Mouse (Mus musculus): ENCODE data around the gene Crim1. TPM values are rescaled to one million over a fixed set of nuclear protein-coding genes. Genes with fewer than 3 reads are reported as not detected.
"Not testable (repeated sequence)": the region's sequence is repeated elsewhere in the genome, so short reads cannot be mapped to it uniquely, and the experiment has no call there.

The Crim1 gene
- polyA plus RNA-seq, 1 experiment from 2014 or later = 5.4 TPM

- ATAC-seq = peak; percentile 64
- H3K9ac ChIP-seq (replicated peaks) = no peak overlapping the region
- H3K27me3 ChIP-seq = no peaks in the 10 kb centered on the region
- 81% methylated on average over 13 of the region's 13 CpGs for whole genome bisulfite sequencing
- H3K36me3 ChIP-seq = peaks cover 5% of the 10 kb centered on the region; the same call in 1 of the 2 replicates
- H3K9me3 ChIP-seq = no peaks in the 10 kb centered on the region
- H3K4me3 ChIP-seq (replicated peaks) = no peak overlapping the region
- H3K4me1 ChIP-seq (replicated peaks) = peaks cover 12% of the 10 kb centered on the region
- no peak overlapping the region for H3K27ac ChIP-seq
- H3K4me2 ChIP-seq (replicated peaks) = no peak overlapping the region
Measured at GRCm38 (mm10) chr17:78237954-78238353, 37.9 kb downstream of the Crim1 start.

GRCm38 (mm10) chr17:78240161-78240560, 40.1 kb downstream of the Crim1 start:
- 95% methylated on average over 4 of the region's 4 CpGs for WGBS
- Histone ChIP-seq H3K36me3 (peaks cover 5% of the 10 kb centered on the region; the same call in 1 of the 2 replicates), H3K9ac (replicated peaks) (no peak overlapping the region), H3K4me1 (replicated peaks) (peaks cover 10% of the 10 kb centered on the region; the same call in 1 of the 2 replicates), H3K4me2 (replicated peaks) (no peak overlapping the region), H3K27ac (no peak overlapping the region), H3K9me3 (no peaks in the 10 kb centered on the region), H3K27me3 (no peaks in the 10 kb centered on the region), H3K4me3 (replicated peaks) (no peak overlapping the region)
- no peak for ATAC-seq

- Histone ChIP-seq H3K4me2 (replicated peaks) (no peak overlapping the region), H3K27me3 (no peaks in the 10 kb centered on the region), H3K4me1 (replicated peaks) (peaks cover 14% of the 10 kb centered on the region), H3K9me3 (no peaks in the 10 kb centered on the region), H3K27ac (no peak overlapping the region), H3K36me3 (peaks cover 5% of the 10 kb centered on the region; the same call in 1 of the 2 replicates), H3K4me3 (replicated peaks) (no peak overlapping the region), H3K9ac (replicated peaks) (no peak overlapping the region)
- no peak for ATAC-seq
- 93% methylated on average over 7 of the region's 7 CpGs for WGBS
Measured at GRCm38 (mm10) chr17:78241238-78241637, 41.2 kb downstream of the Crim1 start.

GRCm38 (mm10) chr17:78244752-78245151, 44.7 kb downstream of the Crim1 start:
- no peaks in the 10 kb centered on the region for H3K9me3 ChIP-seq
- 86% methylated on average over 6 of the region's 6 CpGs for WGBS
- no peak for ATAC-seq
- H3K4me1 ChIP-seq (replicated peaks) = peaks cover 22% of the 10 kb centered on the region
- no peak overlapping the region for H3K4me2 ChIP-seq (replicated peaks)
- H3K27ac ChIP-seq = no peak overlapping the region
- H3K4me3 ChIP-seq (replicated peaks) = no peak overlapping the region
- no peak overlapping the region for H3K9ac ChIP-seq (replicated peaks)
- H3K36me3 ChIP-seq = 0 out of 2 replicates have a peak, but pooled peaks cover 1% of the 10 kb centered on the region
- no peaks in the 10 kb centered on the region for H3K27me3 ChIP-seq

- no peaks in the 10 kb centered on the region for H3K36me3 ChIP-seq
- no peak overlapping the region for H3K4me2 ChIP-seq (replicated peaks)
- no peaks in the 10 kb centered on the region for H3K27me3 ChIP-seq
- H3K9me3 ChIP-seq = no peaks in the 10 kb centered on the region
- H3K4me1 ChIP-seq (replicated peaks) = peaks cover 22% of the 10 kb centered on the region
- peak; percentile 28; the same call in 1 of the 2 replicates for ATAC-seq
- H3K9ac ChIP-seq (replicated peaks) = no peak overlapping the region
- no peak overlapping the region for H3K27ac ChIP-seq
- no peak overlapping the region for H3K4me3 ChIP-seq (replicated peaks)
- whole genome bisulfite sequencing = 67% methylated on average over 4 of the region's 4 CpGs
Measured at GRCm38 (mm10) chr17:78245444-78245843, 45.4 kb downstream of the Crim1 start.

GRCm38 (mm10) chr17:78246634-78247383, 46.8 kb downstream of the Crim1 start:
- Histone ChIP-seq H3K4me1 (replicated peaks) (peaks cover 22% of the 10 kb centered on the region), H3K9me3 (no peaks in the 10 kb centered on the region), H3K4me2 (replicated peaks) (no peak overlapping the region; the same call in 1 of the 2 replicates), H3K9ac (replicated peaks) (no peak overlapping the region), H3K27ac (no peak overlapping the region), H3K36me3 (no peaks in the 10 kb centered on the region), H3K27me3 (no peaks in the 10 kb centered on the region), H3K4me3 (replicated peaks) (no peak overlapping the region)
- ATAC-seq = peak; percentile 32; the same call in 1 of the 2 replicates
- WGBS = 26% methylated on average over 11 of the region's 11 CpGs

- Histone ChIP-seq H3K4me3 (replicated peaks) (no peak overlapping the region), H3K4me2 (replicated peaks) (no peak overlapping the region), H3K9ac (replicated peaks) (no peak overlapping the region), H3K4me1 (replicated peaks) (peaks cover 21% of the 10 kb centered on the region), H3K9me3 (no peaks in the 10 kb centered on the region), H3K36me3 (no peaks in the 10 kb centered on the region), H3K27me3 (no peaks in the 10 kb centered on the region), H3K27ac (no peak overlapping the region)
- no peak for ATAC-seq
- WGBS = 90% methylated on average over 5 of the region's 5 CpGs
Measured at GRCm38 (mm10) chr17:78248197-78248596, 48.1 kb downstream of the Crim1 start.

GRCm38 (mm10) chr17:78248943-78249342, 48.9 kb downstream of the Crim1 start:
- no peak overlapping the region for H3K4me3 ChIP-seq (replicated peaks)
- WGBS = 65% methylated on average over 3 of the region's 3 CpGs
- H3K9ac ChIP-seq (replicated peaks) = no peak overlapping the region
- H3K4me1 ChIP-seq (replicated peaks) = peaks cover 22% of the 10 kb centered on the region
- H3K9me3 ChIP-seq = no peaks in the 10 kb centered on the region
- ATAC-seq = no peak
- H3K27me3 ChIP-seq = no peaks in the 10 kb centered on the region
- no peak overlapping the region for H3K27ac ChIP-seq
- no peak overlapping the region for H3K4me2 ChIP-seq (replicated peaks)
- no peaks in the 10 kb centered on the region for H3K36me3 ChIP-seq

- H3K36me3 ChIP-seq = no peaks in the 10 kb centered on the region
- WGBS = 88% methylated on average over 14 of the region's 14 CpGs
- no peaks in the 10 kb centered on the region for H3K9me3 ChIP-seq
- no peaks in the 10 kb centered on the region for H3K27me3 ChIP-seq
- H3K4me2 ChIP-seq (replicated peaks) = no peak overlapping the region
- H3K4me3 ChIP-seq (replicated peaks) = no peak overlapping the region
- no peak overlapping the region for H3K27ac ChIP-seq
- ATAC-seq = no peak
- no peak overlapping the region for H3K9ac ChIP-seq (replicated peaks)
- H3K4me1 ChIP-seq (replicated peaks) = peaks cover 24% of the 10 kb centered on the region
Measured at GRCm38 (mm10) chr17:78250149-78250938, 50.3 kb downstream of the Crim1 start.

- H3K27me3 ChIP-seq; H3K9me3 ChIP-seq; H3K9ac ChIP-seq (replicated peaks); H3K4me2 ChIP-seq (replicated peaks); H3K36me3 ChIP-seq; ATAC-seq; H3K27ac ChIP-seq; H3K4me3 ChIP-seq (replicated peaks): not testable (repeated sequence)
- WGBS = 89% methylated on average over 2 of the region's 2 CpGs
- H3K4me1 ChIP-seq (replicated peaks) = peaks cover 13% of the 10 kb centered on the region
Measured at GRCm38 (mm10) chr17:78253587-78253986, 53.5 kb downstream of the Crim1 start.

GRCm38 (mm10) chr17:78254256-78254655, 54.2 kb downstream of the Crim1 start:
- Histone ChIP-seq H3K9ac (replicated peaks) (no peak overlapping the region), H3K4me1 (replicated peaks) (peaks cover 13% of the 10 kb centered on the region), H3K4me3 (replicated peaks) (no peak overlapping the region), H3K27ac (no peak overlapping the region), H3K36me3 (no peaks in the 10 kb centered on the region), H3K4me2 (replicated peaks) (no peak overlapping the region), H3K27me3 (no peaks in the 10 kb centered on the region), H3K9me3 (no peaks in the 10 kb centered on the region)
- 57% methylated on average over 8 of the region's 8 CpGs for WGBS
- peak; percentile 84 for ATAC-seq

- 95% methylated on average over 9 of the region's 9 CpGs for WGBS
- Histone ChIP-seq H3K36me3 (no peaks in the 10 kb centered on the region), H3K4me2 (replicated peaks) (no peak overlapping the region), H3K4me3 (replicated peaks) (no peak overlapping the region), H3K4me1 (replicated peaks) (peaks cover 13% of the 10 kb centered on the region), H3K27ac (no peak overlapping the region), H3K9me3 (no peaks in the 10 kb centered on the region), H3K9ac (replicated peaks) (no peak overlapping the region), H3K27me3 (no peaks in the 10 kb centered on the region)
- ATAC-seq = no peak
Measured at GRCm38 (mm10) chr17:78255711-78256110, 55.7 kb downstream of the Crim1 start.

Measured in midbrain, embryonic 13.5 days (tissue).